Mouse (Mus musculus): ENCODE measurements around the gene Gm13696. TPM values are rescaled to one million over a fixed set of nuclear protein-coding genes. Genes with fewer than 3 reads are reported as not detected.
"Not testable (repeated sequence)": the region's sequence is repeated elsewhere in the genome, so short reads cannot be mapped to it uniquely, and the experiment has no call there.

Gene Gm13696
- total RNA-seq (2017): 0.09 and 0.10 TPM in 2 replicates

- ATAC-seq (replicated peaks; ENCODE audit: low read depth, poor library complexity, severe bottlenecking): not testable (repeated sequence)
Observed at GRCm38 (mm10) chr2:83972823-83973222, at the start of gene Gm13696. Gene Gm13696, plus strand, starts transcription at chr2:83973123.

- peak; percentile 100 for ATAC-seq (replicated peaks; ENCODE audit: low read depth, poor library complexity, severe bottlenecking)
Observed at GRCm38 (mm10) chr2:83929478-83930088, 43.3 kb upstream of the Gm13696 start.

- ATAC-seq (replicated peaks; ENCODE audit: low read depth, poor library complexity, severe bottlenecking): peak; percentile 97
Observed at GRCm38 (mm10) chr2:83940931-83941361, 32.0 kb upstream of the Gm13696 start, which contains the start of gene Zswim2. Gene Zswim2, minus strand, starts transcription at chr2:83941228.

GRCm38 (mm10) chr2:83941378-83941777, 31.5 kb upstream of the Gm13696 start:
- no peak for ATAC-seq (replicated peaks; ENCODE audit: low read depth, poor library complexity, severe bottlenecking)

GRCm38 (mm10) chr2:83941792-83942191, 31.1 kb upstream of the Gm13696 start:
- ATAC-seq (replicated peaks; ENCODE audit: low read depth, poor library complexity, severe bottlenecking): peak; percentile 48; the same call in 1 of the 2 replicates

- not testable (repeated sequence) for ATAC-seq (replicated peaks; ENCODE audit: low read depth, poor library complexity, severe bottlenecking)
Observed at GRCm38 (mm10) chr2:83955393-83955792, 17.5 kb upstream of the Gm13696 start, which contains the start of gene Gm13698. Gene Gm13698, plus strand, starts transcription at chr2:83955693.

- not testable (repeated sequence) for ATAC-seq (replicated peaks; ENCODE audit: low read depth, poor library complexity, severe bottlenecking)
Observed at GRCm38 (mm10) chr2:83961203-83961602, 11.7 kb upstream of the Gm13696 start, which contains the start of gene Gm13693. Gene Gm13693, plus strand, starts transcription at chr2:83961503.

GRCm38 (mm10) chr2:83967013-83967412, 5.9 kb upstream of the Gm13696 start, which contains the start of gene Gm13695:
Gene Gm13695, plus strand, starts transcription at chr2:83967313.
- not testable (repeated sequence) for ATAC-seq (replicated peaks; ENCODE audit: low read depth, poor library complexity, severe bottlenecking)

GRCm38 (mm10) chr2:83978633-83979032, 5.7 kb downstream of the Gm13696 start, which contains the start of gene Gm13694:
Gene Gm13694, plus strand, starts transcription at chr2:83978933.
- ATAC-seq (replicated peaks; ENCODE audit: low read depth, poor library complexity, severe bottlenecking): not testable (repeated sequence)

- ATAC-seq (replicated peaks; ENCODE audit: low read depth, poor library complexity, severe bottlenecking): not testable (repeated sequence)
Observed at GRCm38 (mm10) chr2:83984443-83984842, 11.5 kb downstream of the Gm13696 start, which contains the start of gene Gm13697. Gene Gm13697, plus strand, starts transcription at chr2:83984743.

- not testable (repeated sequence) for ATAC-seq (replicated peaks; ENCODE audit: low read depth, poor library complexity, severe bottlenecking)
Observed at GRCm38 (mm10) chr2:83990253-83990652, 17.3 kb downstream of the Gm13696 start, which contains the start of gene Gm13691. Gene Gm13691, plus strand, starts transcription at chr2:83990553.

- peak; percentile 100 for ATAC-seq (replicated peaks; ENCODE audit: low read depth, poor library complexity, severe bottlenecking)
Observed at GRCm38 (mm10) chr2:83993639-83994255, 20.8 kb downstream of the Gm13696 start.

GRCm38 (mm10) chr2:83994526-83994925, 21.6 kb downstream of the Gm13696 start:
- ATAC-seq (replicated peaks; ENCODE audit: low read depth, poor library complexity, severe bottlenecking): not testable (repeated sequence)

GRCm38 (mm10) chr2:84008913-84009312, 36.0 kb downstream of the Gm13696 start:
- ATAC-seq (replicated peaks; ENCODE audit: low read depth, poor library complexity, severe bottlenecking): no peak

GRCm38 (mm10) chr2:84009818-84010217, 36.9 kb downstream of the Gm13696 start:
- peak; percentile 87 for ATAC-seq (replicated peaks; ENCODE audit: low read depth, poor library complexity, severe bottlenecking)

GRCm38 (mm10) chr2:84014572-84014971, 41.6 kb downstream of the Gm13696 start:
- no peak for ATAC-seq (replicated peaks; ENCODE audit: low read depth, poor library complexity, severe bottlenecking)

- ATAC-seq (replicated peaks; ENCODE audit: low read depth, poor library complexity, severe bottlenecking): not testable (repeated sequence)
Observed at GRCm38 (mm10) chr2:84016291-84016690, 43.4 kb downstream of the Gm13696 start.

- ATAC-seq (replicated peaks; ENCODE audit: low read depth, poor library complexity, severe bottlenecking): peak; percentile 57
Observed at GRCm38 (mm10) chr2:84018330-84018729, 45.4 kb downstream of the Gm13696 start.

GRCm38 (mm10) chr2:84019519-84020305, 46.8 kb downstream of the Gm13696 start:
- ATAC-seq (replicated peaks; ENCODE audit: low read depth, poor library complexity, severe bottlenecking): peak; percentile 81

- no peak for ATAC-seq (replicated peaks; ENCODE audit: low read depth, poor library complexity, severe bottlenecking)
Observed at GRCm38 (mm10) chr2:84021930-84022329, 49.0 kb downstream of the Gm13696 start.

Measured in common myeloid progenitor, adult 5-6 weeks (primary cell).